Mouse (Mus musculus) liver, embryonic 15.5 days (tissue): Measurements from ENCODE around the gene Cplx2. TPM values are rescaled to one million over a fixed set of nuclear protein-coding genes. Genes with fewer than 3 reads are reported as not detected.
A peak's percentile ranks its signal among the peaks of the same experiment; 100 is the strongest.

Experiments used
- ATAC-seq: fragments of 200-750 bp; cut with Nextera tagmentation; 2 replicates; pipeline ENCODE4 v1.8.0; 2017; ENCODE audit warnings: moderate number of reproducible peaks, mild to moderate bottlenecking, moderate library complexity; ENCODE audit not compliant: insufficient read depth
- H3K27ac ChIP-seq: fragments of 300-500 bp; sonication (generic); replicated peaks from 2 replicates; pipeline ENCODE4 v1.5.1; 2015; ENCODE audit warnings: mild to moderate bottlenecking, inconsistent platforms
- H3K27me3 ChIP-seq: fragments of 300-500 bp; sonication (generic); 2 replicates; pipeline ENCODE4 v1.6.1; 2015; ENCODE audit warnings: mild to moderate bottlenecking, inconsistent platforms
- H3K36me3 ChIP-seq: fragments of 300-500 bp; sonication (generic); replicated peaks from 2 replicates; pipeline ENCODE4 v1.6.1; 2015; ENCODE audit warnings: moderate library complexity, mild to moderate bottlenecking, inconsistent platforms
- H3K4me1 ChIP-seq: fragments of 300-500 bp; sonication (generic); replicated peaks from 2 replicates; pipeline ENCODE4 v1.6.1; 2015; ENCODE audit warnings: inconsistent platforms
- H3K4me2 ChIP-seq: fragments of 300-500 bp; sonication (generic); 2 replicates; pipeline ENCODE4 v1.6.1; 2015; ENCODE audit warnings: moderate library complexity, mild to moderate bottlenecking, inconsistent platforms
- H3K4me3 ChIP-seq: fragments of 300-500 bp; sonication (generic); replicated peaks from 2 replicates; pipeline ENCODE4 v1.5.1; 2015; ENCODE audit warnings: mild to moderate bottlenecking, inconsistent platforms
- H3K9ac ChIP-seq: fragments of 300-500 bp; sonication (generic); 2 replicates; pipeline ENCODE4 v1.6.1; 2015; ENCODE audit warnings: moderate library complexity, mild to moderate bottlenecking, inconsistent platforms
- H3K9me3 ChIP-seq: fragments of 300-500 bp; sonication (generic); replicated peaks from 2 replicates; pipeline ENCODE4 v1.6.1; 2016; ENCODE audit warnings: inconsistent platforms
- WGBS: fragments of 180-500 bp; shearing (Covaris S2); methylation state at CpG from one replicate; pipeline ENCODE4 v1.1.7; 2015; ENCODE audit warnings: mixed read lengths; ENCODE audit not compliant: insufficient replicate concordance; 5-methylcytosine and 5-hydroxymethylcytosine counted together
- polyA plus RNA-seq: library from polyadenylated mRNA; unstranded; fragments of >200 nt; fragmentation: Nextera tagmentation; extraction: Ambion mirVana; gene quantifications from 2 replicates; pipeline ENCODE4 v1.2.1, GENCODE M21; 2015

Gene Cplx2
- polyA plus RNA-seq, 1 experiment from 2014 or later, result 0.33 TPM

DNA sequence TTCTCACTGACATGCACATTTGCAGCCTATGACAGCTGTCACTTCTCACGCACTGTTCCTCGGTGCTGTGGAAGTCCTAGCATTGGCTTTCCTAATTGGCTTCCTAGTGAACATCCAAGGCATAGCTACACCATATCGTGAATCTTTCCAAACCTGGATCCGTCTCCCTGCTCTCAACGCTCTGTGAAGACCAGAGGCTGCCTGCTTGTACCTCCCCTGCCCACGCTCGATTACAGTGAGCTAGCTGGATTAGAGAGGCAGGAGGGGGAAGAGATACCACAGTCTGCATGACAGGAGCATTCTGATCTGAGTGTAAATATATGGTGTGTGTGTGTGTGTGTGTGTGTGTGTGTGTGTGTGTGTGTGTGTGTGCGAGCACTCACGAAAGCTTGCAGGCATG, 3.0 kb upstream of the Cplx2 start:
- H3K9me3 ChIP-seq, result no peaks in the 10 kb centered on the region
- H3K4me3 ChIP-seq, result no peak overlapping the region
- H3K36me3 ChIP-seq, result no peaks in the 10 kb centered on the region
- no peak overlapping the region for H3K27ac ChIP-seq
- H3K27me3 ChIP-seq, result peaks cover 35% of the 10 kb centered on the region
- WGBS, result 69% methylated on average over 9 of the region's 9 CpGs
- H3K4me2 ChIP-seq, result no peak overlapping the region
- no peak overlapping the region for H3K9ac ChIP-seq
- no peak for ATAC-seq
- 0 out of 2 replicates have a peak, but pooled peaks cover 4% of the 10 kb centered on the region for H3K4me1 ChIP-seq

DNA sequence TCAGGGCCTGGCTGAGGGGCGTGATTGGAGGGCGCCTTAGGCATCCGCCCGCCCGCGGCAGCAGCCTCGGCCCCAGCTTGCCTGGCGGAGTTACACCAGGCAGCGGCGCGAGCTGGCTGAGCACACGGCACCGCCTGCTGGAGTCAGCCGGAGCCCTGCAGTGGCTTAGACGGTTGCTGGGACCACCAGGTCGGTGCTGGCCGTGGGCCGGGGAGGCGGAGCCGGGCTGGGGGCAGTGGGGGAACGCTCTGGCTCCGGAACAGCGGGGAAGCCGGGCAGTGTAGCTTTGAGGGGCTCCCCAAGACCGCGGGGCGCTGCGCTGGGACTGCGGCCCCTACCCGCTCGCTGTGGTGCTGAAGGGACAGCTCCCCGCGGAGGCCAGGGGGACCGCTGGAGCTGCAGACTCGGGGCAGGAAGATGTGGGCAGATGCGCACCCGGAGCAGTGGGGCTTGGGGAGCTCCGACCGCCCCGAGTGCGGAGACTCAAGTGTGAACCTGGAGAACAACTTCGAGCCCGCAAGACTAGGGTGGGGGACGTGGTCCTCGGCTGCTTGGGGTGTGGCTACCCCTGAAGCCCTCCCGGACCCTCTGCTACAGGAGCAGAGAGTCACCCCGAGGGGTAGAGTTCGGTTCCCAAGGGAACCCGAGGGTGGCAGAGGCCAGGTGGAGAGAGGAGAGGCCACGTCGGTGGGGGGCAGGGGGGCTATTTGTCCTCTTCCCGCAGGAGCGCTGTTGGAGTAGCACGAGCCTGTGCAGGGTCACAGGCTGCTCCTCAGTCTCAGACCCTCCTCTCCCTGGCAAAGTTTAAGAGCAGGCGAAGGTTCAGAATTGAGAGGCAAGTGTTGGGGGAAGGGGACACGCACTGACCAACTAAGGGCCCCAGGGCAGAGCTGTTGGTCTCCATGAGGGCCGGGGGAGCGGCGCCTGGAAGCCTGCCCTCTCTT, 510 bp downstream of the Cplx2 start:
- H3K4me3 ChIP-seq, result no peak overlapping the region
- no peak overlapping the region for H3K27ac ChIP-seq
- peaks cover 44% of the 10 kb centered on the region for H3K27me3 ChIP-seq
- peak overlapping the region; percentile 57 for H3K4me2 ChIP-seq
- H3K9ac ChIP-seq, result no peak overlapping the region
- 0 out of 2 replicates have a peak, but pooled peaks cover 4% of the 10 kb centered on the region for H3K4me1 ChIP-seq
- ATAC-seq, result peak; percentile 49
- WGBS, result 2% methylated on average over 59 of the region's 59 CpGs
- H3K9me3 ChIP-seq, result no peaks in the 10 kb centered on the region
- H3K36me3 ChIP-seq, result no peaks in the 10 kb centered on the region

- ATAC-seq, result no peak
- 4% methylated on average over 16 of the region's 16 CpGs for WGBS
- Histone ChIP-seq H3K27me3 (peaks cover 44% of the 10 kb centered on the region), H3K4me2 (no peak overlapping the region), H3K36me3 (no peaks in the 10 kb centered on the region), H3K4me1 (0 out of 2 replicates have a peak, but pooled peaks cover 4% of the 10 kb centered on the region), H3K9me3 (no peaks in the 10 kb centered on the region), H3K4me3 (no peak overlapping the region), H3K9ac (no peak overlapping the region), H3K27ac (no peak overlapping the region)
Observed at GRCm38 (mm10) chr13:54372665-54373064, 1.5 kb downstream of the Cplx2 start.

GRCm38 (mm10) chr13:54374106-54374706, 3.1 kb downstream of the Cplx2 start:
- H3K27me3 ChIP-seq, result peaks cover 44% of the 10 kb centered on the region
- no peak overlapping the region for H3K9ac ChIP-seq
- H3K9me3 ChIP-seq, result no peaks in the 10 kb centered on the region
- H3K4me1 ChIP-seq, result 0 out of 2 replicates have a peak, but pooled peaks cover 4% of the 10 kb centered on the region
- 38% methylated on average over 9 of the region's 9 CpGs for WGBS
- no peak overlapping the region for H3K4me2 ChIP-seq
- no peak overlapping the region for H3K4me3 ChIP-seq
- H3K36me3 ChIP-seq, result no peaks in the 10 kb centered on the region
- H3K27ac ChIP-seq, result no peak overlapping the region
- ATAC-seq, result no peak

- Histone ChIP-seq H3K27ac (no peak overlapping the region), H3K36me3 (no peaks in the 10 kb centered on the region), H3K4me2 (no peak overlapping the region), H3K9ac (no peak overlapping the region), H3K4me3 (no peak overlapping the region), H3K4me1 (peaks cover 4% of the 10 kb centered on the region; the same call in 1 of the 2 replicates), H3K27me3 (peaks cover 29% of the 10 kb centered on the region), H3K9me3 (no peaks in the 10 kb centered on the region)
- 39% methylated on average over 11 of the region's 11 CpGs for WGBS
- ATAC-seq, result no peak
Observed at GRCm38 (mm10) chr13:54375497-54376495, 4.6 kb downstream of the Cplx2 start.

DNA sequence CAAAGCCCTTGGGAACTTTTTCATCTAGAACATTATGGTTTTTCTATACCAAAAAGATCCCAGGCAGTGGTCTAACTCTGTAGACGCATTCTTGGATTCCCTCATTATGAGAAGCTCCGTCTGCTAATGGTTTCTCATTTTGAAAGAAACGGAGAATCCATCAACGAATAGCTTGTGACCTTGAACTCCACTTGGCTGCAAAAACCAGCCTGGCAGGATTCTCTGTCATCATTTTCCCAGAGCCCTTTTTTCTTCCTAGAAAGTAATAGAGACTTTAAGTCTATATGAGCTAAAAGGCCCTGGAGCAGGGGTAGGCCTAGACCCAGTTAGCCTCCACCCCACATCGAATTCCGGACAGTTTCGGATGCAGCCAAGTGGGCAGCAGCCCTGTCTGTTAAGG, 5.6 kb downstream of the Cplx2 start:
- peaks cover 20% of the 10 kb centered on the region for H3K27me3 ChIP-seq
- no peak overlapping the region for H3K4me2 ChIP-seq
- H3K36me3 ChIP-seq, result no peaks in the 10 kb centered on the region
- peaks cover 3% of the 10 kb centered on the region; the same call in 1 of the 2 replicates for H3K4me1 ChIP-seq
- no peaks in the 10 kb centered on the region for H3K9me3 ChIP-seq
- no peak overlapping the region for H3K4me3 ChIP-seq
- no peak overlapping the region for H3K9ac ChIP-seq
- ATAC-seq, result no peak
- WGBS, result 72% methylated on average over 7 of the region's 7 CpGs
- no peak overlapping the region for H3K27ac ChIP-seq

DNA sequence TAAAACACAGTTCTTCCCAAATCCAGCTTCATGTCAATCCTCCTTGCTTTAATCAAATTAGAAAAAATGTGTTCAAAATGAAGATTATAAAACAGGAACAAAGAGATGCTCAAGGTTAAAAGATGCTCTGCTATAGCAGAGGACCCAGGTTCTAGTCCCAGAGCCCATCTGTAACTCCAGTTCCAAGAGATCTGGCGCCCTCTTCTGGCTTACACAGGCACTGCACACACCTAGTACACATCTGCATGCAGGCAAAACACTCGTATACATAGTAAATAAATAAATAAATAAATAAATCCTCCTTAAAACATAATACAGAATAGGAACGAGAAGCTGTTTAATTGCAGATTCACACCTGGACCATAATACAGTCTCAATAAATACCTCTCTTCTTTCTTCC, 6.9 kb downstream of the Cplx2 start:
- H3K27ac ChIP-seq, result no peak overlapping the region
- no peak overlapping the region for H3K4me3 ChIP-seq
- no peaks in the 10 kb centered on the region; the same call in 1 of the 2 replicates for H3K4me1 ChIP-seq
- H3K9me3 ChIP-seq, result no peaks in the 10 kb centered on the region
- no peak for ATAC-seq
- WGBS, result 51% methylated on average over 3 of the region's 3 CpGs
- H3K9ac ChIP-seq, result no peak overlapping the region
- no peaks in the 10 kb centered on the region for H3K36me3 ChIP-seq
- H3K4me2 ChIP-seq, result no peak overlapping the region
- H3K27me3 ChIP-seq, result peaks cover 9% of the 10 kb centered on the region; the same call in 1 of the 2 replicates

- ATAC-seq, result no peak
- H3K4me2 ChIP-seq, result no peak overlapping the region
- 77% methylated on average over 5 of the region's 5 CpGs for WGBS
Observed at GRCm38 (mm10) chr13:54380421-54380820, 9.3 kb downstream of the Cplx2 start.

GRCm38 (mm10) chr13:54381396-54381795, 10.2 kb downstream of the Cplx2 start:
- no peaks in the 10 kb centered on the region for H3K9me3 ChIP-seq
- no peak for ATAC-seq
- H3K4me1 ChIP-seq, result no peaks in the 10 kb centered on the region; the same call in 1 of the 2 replicates
- no peak overlapping the region for H3K9ac ChIP-seq
- no peak overlapping the region for H3K4me3 ChIP-seq
- no peaks in the 10 kb centered on the region for H3K36me3 ChIP-seq
- H3K27ac ChIP-seq, result no peak overlapping the region
- no peaks in the 10 kb centered on the region for H3K27me3 ChIP-seq
- H3K4me2 ChIP-seq, result no peak overlapping the region
- WGBS, result 44% methylated on average over 8 of the region's 8 CpGs

More at GRCm38 (mm10) chr13:54380421-54380820, 9.3 kb downstream of the Cplx2 start:
- no peaks in the 10 kb centered on the region; the same call in 1 of the 2 replicates for H3K4me1 ChIP-seq
- no peak overlapping the region for H3K9ac ChIP-seq
- no peaks in the 10 kb centered on the region for H3K27me3 ChIP-seq
- H3K9me3 ChIP-seq, result no peaks in the 10 kb centered on the region
- no peak overlapping the region for H3K27ac ChIP-seq
- no peaks in the 10 kb centered on the region for H3K36me3 ChIP-seq
- no peak overlapping the region for H3K4me3 ChIP-seq

DNA sequence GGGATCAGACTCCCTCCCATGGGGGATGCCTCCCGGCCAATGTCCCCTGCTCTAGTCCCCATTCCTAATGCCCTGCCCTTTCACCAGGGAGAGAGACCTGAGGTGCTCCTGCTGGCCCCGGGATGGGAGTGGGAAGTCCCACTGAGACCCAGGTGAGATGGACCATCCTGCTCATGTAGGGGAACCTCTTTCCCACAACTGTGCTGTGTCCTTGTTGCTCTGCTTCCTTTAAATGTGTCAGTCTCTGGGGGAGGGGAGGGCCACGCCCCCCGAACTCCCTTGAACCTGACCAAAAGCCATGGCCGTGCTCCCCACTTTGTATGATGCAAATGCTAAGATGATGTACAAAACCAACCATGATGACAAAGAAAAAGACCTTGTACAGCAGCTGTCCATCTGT, 12.4 kb downstream of the Cplx2 start:
- Histone ChIP-seq H3K9ac (no peak overlapping the region), H3K4me1 (no peaks in the 10 kb centered on the region; the same call in 1 of the 2 replicates), H3K27me3 (no peaks in the 10 kb centered on the region), H3K4me2 (no peak overlapping the region), H3K9me3 (no peaks in the 10 kb centered on the region), H3K27ac (no peak overlapping the region), H3K36me3 (no peaks in the 10 kb centered on the region), H3K4me3 (no peak overlapping the region)
- ATAC-seq, result no peak
- 54% methylated on average over 5 of the region's 5 CpGs for WGBS
